ENCODE assay signal across 9 mouse cellular contexts in the genomic region with DNA sequence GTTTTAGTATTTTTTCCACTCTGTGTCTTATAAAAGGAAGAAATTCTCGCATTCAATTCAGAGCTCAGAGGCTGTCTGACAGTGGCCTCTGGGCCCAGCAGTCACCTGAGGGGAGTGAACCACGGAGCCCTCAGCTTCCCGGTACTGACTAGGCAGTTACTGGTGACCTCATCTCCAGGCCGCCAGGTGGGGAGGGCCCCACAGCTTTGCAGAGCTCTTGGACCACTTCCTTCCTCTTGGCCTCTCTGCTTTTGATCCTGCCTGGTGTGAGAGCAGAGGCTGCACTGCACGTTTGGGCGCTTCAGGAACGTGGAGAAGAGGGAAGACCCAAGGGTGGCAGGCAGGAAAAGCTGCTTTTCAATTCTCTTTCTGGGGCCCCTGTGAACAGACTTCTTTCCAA. TPM values are rescaled to one million over a fixed set of nuclear protein-coding genes. Genes with fewer than 3 reads are reported as not detected.
DNase-seq lines count a peak whose midpoint lies in the region; ATAC-seq lines count a peak whose summit lies in the region.
"Had no signal": no experiment of that assay in that cellular context is flagged by ENCODE, and none has a peak within 500 bp of the region (broad histone marks: within the 10 kb centered on the region; RNA-seq: fewer than 3 reads in every experiment).

No protein-coding gene starts in this region.

- ATAC-seq in embryonic facial prominence, embryonic 13.5 days (ENCODE audit: insufficient number of reproducible peaks, insufficient read depth, low FRiP score, low TSS enrichment, low read depth), result 0 out of 2 replicates have a peak, but pooled peaks have one; percentile 17
- ATAC-seq in forebrain, embryonic 13.5 days, result no peak

- H3K9ac ChIP-seq in embryonic facial prominence, embryonic 13.5 days, result 0 out of 2 replicates have a peak overlapping the region, but pooled peaks have one; percentile 27
- H3K9ac ChIP-seq in forebrain, embryonic 13.5 days, result no peak overlapping the region

- no peaks in the 10 kb centered on the region for H3K9me3 ChIP-seq in embryonic facial prominence, embryonic 13.5 days
- H3K9me3 ChIP-seq in forebrain, embryonic 13.5 days (replicated peaks), result no peaks in the 10 kb centered on the region

- H3K4me3 ChIP-seq in embryonic facial prominence, embryonic 13.5 days, result no peak overlapping the region
- no peak overlapping the region for H3K4me3 ChIP-seq in forebrain, embryonic 13.5 days

- 10% methylated on average over 7 of the region's 7 CpGs for WGBS in embryonic facial prominence, embryonic 13.5 days
- 25% methylated on average over 7 of the region's 7 CpGs for WGBS in forebrain, embryonic 13.5 days

- no peak overlapping the region for H3K27ac ChIP-seq in embryonic facial prominence, embryonic 13.5 days
- H3K27ac ChIP-seq in forebrain, embryonic 13.5 days, result no peak overlapping the region

- peaks cover 12% of the 10 kb centered on the region for H3K4me1 ChIP-seq in embryonic facial prominence, embryonic 13.5 days
- 0 out of 2 replicates have a peak, but pooled peaks cover 7% of the 10 kb centered on the region for H3K4me1 ChIP-seq in forebrain, embryonic 13.5 days

- DNase-seq in kidney, postnatal 4 days, result peak; percentile 24 to 43
- no peak for DNase-seq in kidney, adult 8-10 months
- peak; percentile 44 for DNase-seq in lung, postnatal 25 days (ENCODE audit: low spot score)
- peak; percentile 51 to 77 for DNase-seq in thymus, postnatal 36 days
- DNase-seq in gastrocnemius, postnatal 10 days, result no peak
- no peak for DNase-seq in adrenal gland, postnatal 25 days

- no peaks in the 10 kb centered on the region for H3K27me3 ChIP-seq in embryonic facial prominence, embryonic 13.5 days
- H3K27me3 ChIP-seq in forebrain, embryonic 13.5 days, result no peaks in the 10 kb centered on the region

- 0 out of 2 replicates have a peak overlapping the region, but pooled peaks have one; percentile 1 for H3K4me2 ChIP-seq in embryonic facial prominence, embryonic 13.5 days
- no peak overlapping the region for H3K4me2 ChIP-seq in forebrain, embryonic 13.5 days

- H3K36me3 ChIP-seq in embryonic facial prominence, embryonic 13.5 days, result no peaks in the 10 kb centered on the region
- peaks cover 3% of the 10 kb centered on the region; the same call in 1 of the 2 replicates for H3K36me3 ChIP-seq in forebrain, embryonic 13.5 days (ENCODE audit: poor library complexity, severe bottlenecking)

RNA-seq across cellular contexts. Expression of gene Gpr171, which starts 20.7 kb away (rescaled TPM):
- 1.7 and 2.4 TPM in 2 replicates for polyA plus RNA-seq in embryonic facial prominence, embryonic 13.5 days (2015; fragmentation: Nextera tagmentation; extraction: Ambion mirVana)
- under 1 TPM in 1 of 2 experiments, not detected in 1; 0.09 TPM for total RNA-seq in gastrocnemius, postnatal 10 days (2021)
- 1.1 and 1.7 TPM in 2 replicates for polyA plus RNA-seq in forebrain, embryonic 13.5 days (2015; fragmentation: Nextera tagmentation; extraction: Ambion mirVana)
- total RNA-seq in adrenal gland, postnatal 25 days (2021), result 0.18 TPM in 1 of 2 replicates, not detected in the other
- polyA plus RNA-seq: testis, adult 2 months had no signal

Comparison
In these comparisons a context has a peak if more than half of its experiments do, and no peak if none do; other contexts are left out.
1. DNase-seq: peak in kidney, postnatal 4 days (2 of 2), lung, postnatal 25 days (single experiment) and thymus, postnatal 36 days (2 of 2); none in kidney, adult 8-10 months (0 of 2), gastrocnemius, postnatal 10 days (single experiment) and adrenal gland, postnatal 25 days (single experiment).